Mouse (Mus musculus) brain, adult 2 months (tissue): Measurements from ENCODE around the gene Tram2.

ENCODE experiments used
- DNase-seq: peaks from one replicate; pipeline ENCODE4 v3.0.0; 2011; ENCODE audit warnings: low read depth, low spot score

Gene Tram2

DNA sequence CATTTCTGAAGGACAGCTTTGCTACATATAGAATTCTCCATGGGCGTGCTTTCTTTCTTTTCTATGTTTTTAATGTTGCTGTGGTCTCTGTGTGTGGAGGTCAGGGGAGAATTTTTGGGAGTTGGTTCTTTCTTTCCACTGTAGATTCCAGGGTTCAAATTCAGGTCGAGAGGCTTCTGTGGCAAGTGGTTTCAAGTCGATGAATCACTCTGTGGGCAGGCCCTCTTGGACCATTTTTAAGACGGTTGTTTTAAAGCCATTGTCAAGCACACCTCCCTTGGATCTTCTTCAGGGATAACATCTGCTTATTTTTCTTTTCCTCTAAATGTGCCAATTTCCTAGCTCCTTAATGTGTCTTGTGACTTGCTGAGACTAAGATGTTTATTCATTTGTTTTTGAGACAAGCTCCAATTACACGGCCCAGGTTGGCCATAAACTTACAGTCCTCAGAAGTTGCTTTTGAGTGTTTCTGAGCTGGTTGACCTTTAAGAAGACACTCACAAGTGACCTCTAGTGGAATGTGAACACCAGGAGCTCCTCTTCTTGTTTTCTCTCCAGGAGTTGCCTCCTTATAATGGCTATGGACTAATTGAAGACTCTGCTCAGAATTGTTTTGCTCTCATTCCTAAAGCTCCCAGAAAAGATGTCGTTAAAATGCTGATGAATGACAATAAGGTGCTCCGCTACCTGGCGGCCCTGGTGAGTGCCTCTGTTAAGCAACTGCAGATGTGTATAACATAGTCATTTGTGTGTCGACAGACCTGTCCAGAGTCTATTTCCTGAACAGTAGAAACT, 104.5 kb downstream of the Tram2 start:
- no peak for DNase-seq

DNA sequence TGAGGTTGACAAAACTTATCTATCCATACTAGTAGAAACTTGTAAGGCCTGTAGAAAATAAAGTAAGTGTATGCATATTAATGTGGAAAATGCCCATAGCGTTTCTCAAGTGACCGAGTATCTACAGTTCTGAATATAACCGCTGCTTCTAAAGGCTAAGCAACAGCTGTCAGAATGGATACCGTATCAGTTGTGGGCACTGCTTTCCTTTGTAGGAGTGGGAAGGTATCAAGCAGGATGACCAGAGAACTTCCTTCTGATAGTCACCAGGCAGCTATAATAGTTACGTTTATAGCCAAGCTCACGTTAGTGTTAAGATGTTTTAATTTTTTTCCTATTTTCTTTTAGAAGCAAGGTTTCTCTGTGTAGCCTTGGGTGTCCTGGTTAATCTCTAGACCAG, 105.6 kb downstream of the Tram2 start:
- no peak for DNase-seq

DNA sequence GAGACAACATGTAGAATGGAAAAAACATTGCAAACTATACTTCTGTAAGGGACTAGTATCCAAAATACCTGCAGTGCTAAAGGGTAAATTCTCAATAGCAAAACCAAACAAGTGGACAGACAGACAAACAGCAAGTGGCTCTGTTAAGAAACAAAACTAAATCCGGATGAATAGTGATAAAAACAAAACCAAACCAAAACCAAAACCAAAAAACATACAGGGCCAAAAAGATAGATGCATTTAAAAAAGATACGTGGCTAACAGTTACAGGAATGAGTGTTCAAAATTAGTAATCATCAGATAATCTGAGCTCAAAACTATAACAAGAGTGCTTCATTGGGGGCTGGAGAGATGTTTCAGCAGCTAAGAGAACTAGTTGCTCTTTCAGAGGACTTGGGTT, 109.4 kb downstream of the Tram2 start:
- DNase-seq, result no peak

DNA sequence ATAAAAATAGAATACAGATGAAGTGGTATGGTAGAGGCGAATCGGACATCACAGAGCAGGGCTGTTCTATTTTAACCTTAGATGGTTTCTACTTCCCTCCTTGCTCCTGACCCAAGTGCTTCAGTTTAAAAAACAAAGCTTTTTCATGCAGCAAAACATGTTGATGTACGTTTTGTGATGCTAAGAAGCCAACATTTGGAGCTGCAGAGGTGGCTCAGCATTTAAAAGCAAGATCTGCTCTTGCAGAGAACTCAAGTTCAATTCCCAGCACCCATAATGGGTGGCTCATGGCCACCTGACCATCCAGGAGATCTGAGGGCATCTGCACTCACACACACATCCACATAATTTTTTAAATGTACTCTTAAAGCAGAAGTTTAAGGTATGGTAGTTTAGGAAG, 124.2 kb downstream of the Tram2 start:
- no peak for DNase-seq

DNA sequence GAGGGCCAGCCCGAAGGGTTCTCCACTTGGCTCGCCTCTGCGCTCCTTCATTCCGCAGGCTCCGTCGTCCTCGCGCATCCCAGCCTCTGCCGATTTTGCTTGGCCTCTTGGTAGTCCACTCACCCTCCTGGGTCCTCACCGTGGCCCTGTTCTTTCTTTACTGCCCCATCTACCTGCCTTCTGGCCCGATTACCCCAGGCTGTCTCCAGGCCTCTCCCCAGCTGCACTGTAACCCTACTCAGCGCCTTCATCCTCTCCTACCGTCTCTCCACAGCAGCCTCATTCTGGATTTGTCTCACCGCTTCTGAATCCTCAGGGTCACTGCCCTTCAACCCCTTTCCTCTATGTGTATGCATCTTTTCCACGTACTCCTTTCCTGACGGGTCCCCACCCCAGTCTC, 127.2 kb downstream of the Tram2 start:
- no peak for DNase-seq

DNA sequence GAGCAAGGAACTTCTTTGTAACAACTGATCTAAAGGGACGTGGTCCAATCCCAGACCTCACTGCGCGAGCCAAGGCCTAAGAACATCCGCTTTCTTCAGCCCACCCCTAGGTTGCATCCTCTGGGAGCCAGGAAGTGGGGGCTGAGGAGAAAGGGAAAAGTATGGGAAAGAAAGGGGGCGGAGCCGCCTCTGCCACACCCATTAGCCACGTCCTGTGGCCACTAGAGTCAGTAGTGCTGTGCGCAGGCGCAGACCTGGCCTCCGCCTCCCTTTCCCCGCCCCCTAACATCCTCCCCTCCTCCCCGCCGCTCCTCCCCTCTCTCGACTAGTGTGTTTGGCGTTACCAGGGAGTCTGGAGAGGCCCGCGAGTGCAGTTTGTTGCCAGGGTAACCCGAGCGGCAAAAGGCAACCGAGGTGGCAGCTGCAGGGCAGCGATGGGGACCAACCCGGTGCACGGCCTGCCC, 127.7 kb downstream of the Tram2 start, which contains the start of gene Efhc1:
Gene Efhc1 (plus strand): TSS at position 327 of the 464 bp plus-strand sequence.
- DNase-seq, result peak; percentile 97
